8 mouse cellular contexts compared by ENCODE assay signal in genomic region chr10:60830000-60830399, GRCm38 (mm10). TPM values are rescaled to one million over a fixed set of nuclear protein-coding genes. Genes with fewer than 3 reads are reported as not detected.
A peak's percentile ranks its signal among the peaks of the same experiment; 100 is the strongest.
DNase-seq lines count a peak whose midpoint lies in the region; ATAC-seq and TF ChIP-seq lines count a peak whose summit lies in the region.

No protein-coding gene starts in this region.

- H3K27me3 ChIP-seq in E14TG2a.4 (ENCODE audit: insufficient read depth, low read length): peaks cover 95% of the 10 kb centered on the region
- H3K27me3 ChIP-seq in heart, embryonic 14.5 days (ENCODE audit: control insufficient read depth, insufficient read depth, low read length): no peaks in the 10 kb centered on the region
- peaks cover 68% of the 10 kb centered on the region for H3K27me3 ChIP-seq in liver, embryonic 14.5 days (ENCODE audit: control insufficient read depth, insufficient read depth, low read length)

- peak overlapping the region; percentile 85 for H3K4me3 ChIP-seq in E14TG2a.4 (replicated peaks; ENCODE audit: low read length)
- H3K4me3 ChIP-seq in heart, embryonic 14.5 days (ENCODE audit: control insufficient read depth in 1 of 2, insufficient read depth in 1 of 2, low read depth in 1 of 2, low read length in 2 of 2): peak overlapping the region; percentile 71 to 91
- H3K4me3 ChIP-seq in liver, embryonic 14.5 days (ENCODE audit: insufficient read depth in 1 of 2, low read depth in 2 of 2, low read length in 2 of 2): peak overlapping the region in 1 of 2 experiments; percentile 8; a peak in 1 of 4 replicates

- ATAC-seq in heart, embryonic 14.5 days (ENCODE audit: insufficient number of reproducible peaks, insufficient read depth, low FRiP score, low read depth): no peak
- ATAC-seq in liver, embryonic 14.5 days (ENCODE audit: insufficient read depth): no peak
- ATAC-seq in frontal cortex, adult (ENCODE audit: low TSS enrichment): no peak

- TF ChIP-seq CTCF in E14TG2a.4 (conservative IDR thresholded peaks at IDR 0.05; ENCODE audit: low read length): no peak
- TF ChIP-seq CTCF in liver, embryonic 14.5 days (IDR thresholded peaks at IDR 0.05; ENCODE audit: low read depth): no peak

- peak; percentile 46 for DNase-seq in cerebellum, adult 11-12 months
- no peak for DNase-seq in cerebellum, adult 9-10 months
- no peak for DNase-seq in liver, embryonic 14.5 days (ENCODE audit: low read depth in 3 of 3, low spot score in 3 of 3)
- no peak for DNase-seq in frontal cortex, postnatal 36 days (ENCODE audit: low spot score in 2 of 2)
- DNase-seq in spleen, adult 12 weeks (ENCODE audit: low spot score): no peak

- H3K4me2 ChIP-seq in heart, embryonic 14.5 days (ENCODE audit: low read length): peak overlapping the region; percentile 81
- H3K4me2 ChIP-seq in liver, embryonic 14.5 days (ENCODE audit: low read depth): peak overlapping the region; percentile 39; the same call in 1 of the 2 replicates

- TF ChIP-seq EP300 in liver, embryonic 14.5 days (IDR thresholded peaks at IDR 0.05; ENCODE audit: low read depth): no peak

- peak overlapping the region; percentile 96 for H3K9ac ChIP-seq in heart, embryonic 14.5 days (ENCODE audit: low read length)
- no peak overlapping the region for H3K9ac ChIP-seq in liver, embryonic 14.5 days (replicated peaks)

- peak overlapping the region; percentile 86 to 97; a peak in 2 of 4 replicates for H3K27ac ChIP-seq in heart, embryonic 14.5 days (replicated peaks in 1 of 2; ENCODE audit: control insufficient read depth in 1 of 2, insufficient read depth in 1 of 2, low read depth in 2 of 2, low read length in 2 of 2)
- no peak overlapping the region for H3K27ac ChIP-seq in liver, embryonic 14.5 days

- no peaks in the 10 kb centered on the region for H3K36me3 ChIP-seq in E14TG2a.4 (ENCODE audit: insufficient read depth, low read length)
- H3K36me3 ChIP-seq in heart, embryonic 14.5 days (ENCODE audit: control insufficient read depth, insufficient read depth, low read length): no peaks in the 10 kb centered on the region
- no peaks in the 10 kb centered on the region for H3K36me3 ChIP-seq in liver, embryonic 14.5 days (replicated peaks; ENCODE audit: control insufficient read depth, insufficient read depth, low read depth)

- H3K9me3 ChIP-seq in E14TG2a.4 (ENCODE audit: low read length): 0 out of 2 replicates have a peak, but pooled peaks cover 5% of the 10 kb centered on the region
- no peaks in the 10 kb centered on the region for H3K9me3 ChIP-seq in heart, embryonic 14.5 days (ENCODE audit: control insufficient read depth, low read length)
- no peaks in the 10 kb centered on the region for H3K9me3 ChIP-seq in liver, embryonic 14.5 days (ENCODE audit: control insufficient read depth, low read length)

- WGBS in heart, embryonic 14.5 days: under 1% methylated on average over 11 of the region's 11 CpGs
- 2% methylated on average over 11 of the region's 11 CpGs for WGBS in liver, embryonic 14.5 days (ENCODE audit: insufficient replicate concordance)

- H3K4me1 ChIP-seq in E14TG2a.4 (replicated peaks; ENCODE audit: low read depth, low read length): peaks cover 80% of the 10 kb centered on the region
- H3K4me1 ChIP-seq in heart, embryonic 14.5 days (ENCODE audit: control insufficient read depth in 2 of 2, insufficient read depth in 2 of 2, low read length in 2 of 2): peaks cover 46 to 50% of the 10 kb centered on the region in 2 experiments
- H3K4me1 ChIP-seq in liver, embryonic 14.5 days (replicated peaks; ENCODE audit: control insufficient read depth in 2 of 2, insufficient read depth in 2 of 2, low read length in 1 of 2): peaks cover 0 to 4% of the 10 kb centered on the region in 2 experiments; a peak in 1 of 4 replicates

RNA-seq across cellular contexts. Expression of gene Unc5b, which starts 1.4 kb away (rescaled TPM):
- polyA plus RNA-seq in heart, embryonic 14.5 days (2014; fragmentation: Nextera tagmentation; extraction: Ambion mirVana): 11.5 and 13.3 TPM in 2 replicates
- polyA plus RNA-seq in liver, embryonic 14.5 days (2012; rRNA removed): 0.44 and 0.52 TPM in 2 replicates
- polyA plus RNA-seq in liver, embryonic 14.5 days (2014; fragmentation: Nextera tagmentation; extraction: Ambion mirVana): 0.16 and 0.18 TPM in 2 replicates
